Mouse (Mus musculus): ENCODE results near the gene Nfib. TPM values are rescaled to one million over a fixed set of nuclear protein-coding genes. Genes with fewer than 3 reads are reported as not detected.

Nfib gene
- polyA plus RNA-seq, 1 experiment, result 48.1 TPM

DNA sequence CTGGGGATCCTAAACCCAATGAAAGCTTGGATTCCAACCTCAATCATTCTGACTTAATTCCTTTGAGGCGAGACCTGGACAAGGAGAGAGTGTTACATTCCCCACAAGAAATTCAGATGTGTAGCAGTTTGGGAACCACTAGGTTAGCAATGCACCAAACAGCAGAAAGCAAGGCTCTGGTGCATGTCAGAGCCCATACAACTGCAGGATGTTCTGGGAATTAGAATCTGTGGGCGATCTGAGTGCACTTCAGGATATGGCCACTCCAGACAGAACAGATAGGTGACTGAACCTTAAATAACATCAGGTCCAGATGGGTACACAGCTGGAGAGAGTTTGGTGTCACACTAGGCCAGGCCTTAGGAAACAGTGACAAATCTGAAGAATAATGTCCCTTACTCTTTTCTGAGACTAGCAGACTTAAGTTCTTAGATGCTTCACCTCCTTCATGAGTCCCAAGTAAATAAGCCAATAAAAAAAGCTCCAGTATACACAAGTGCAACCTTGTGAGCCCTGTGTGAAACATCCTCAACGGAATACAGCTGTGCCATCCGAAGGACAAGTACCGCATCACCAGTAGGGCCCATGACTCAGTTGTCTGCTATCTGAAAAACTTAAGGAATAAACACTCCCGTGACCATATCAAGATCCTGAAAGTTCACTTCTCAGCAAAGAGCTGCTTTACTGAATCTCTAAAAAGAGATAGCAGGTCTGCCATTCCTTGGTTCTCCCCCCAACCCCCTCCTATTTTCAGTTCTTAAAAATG is 336.4 kb downstream of the Nfib start:
- Histone ChIP-seq H3K4me1 (ENCODE audit: control insufficient read depth, insufficient read depth, low read length) (peaks cover 5% of the 10 kb centered on the region), H3K4me3 (replicated peaks; ENCODE audit: extremely low read depth, low read depth, low read length) (no peak overlapping the region)
- DNase-seq, result no peak
- no peak for TF ChIP-seq POLR2A (IDR thresholded peaks at IDR 0.05; ENCODE audit: borderline replicate concordance, extremely low read depth, low read depth, low read length)
- no peak for TF ChIP-seq CTCF (IDR thresholded peaks at IDR 0.05; ENCODE audit: insufficient read depth, low read length)
- WGBS, result 71% methylated on average over 6 of the region's 6 CpGs

DNA sequence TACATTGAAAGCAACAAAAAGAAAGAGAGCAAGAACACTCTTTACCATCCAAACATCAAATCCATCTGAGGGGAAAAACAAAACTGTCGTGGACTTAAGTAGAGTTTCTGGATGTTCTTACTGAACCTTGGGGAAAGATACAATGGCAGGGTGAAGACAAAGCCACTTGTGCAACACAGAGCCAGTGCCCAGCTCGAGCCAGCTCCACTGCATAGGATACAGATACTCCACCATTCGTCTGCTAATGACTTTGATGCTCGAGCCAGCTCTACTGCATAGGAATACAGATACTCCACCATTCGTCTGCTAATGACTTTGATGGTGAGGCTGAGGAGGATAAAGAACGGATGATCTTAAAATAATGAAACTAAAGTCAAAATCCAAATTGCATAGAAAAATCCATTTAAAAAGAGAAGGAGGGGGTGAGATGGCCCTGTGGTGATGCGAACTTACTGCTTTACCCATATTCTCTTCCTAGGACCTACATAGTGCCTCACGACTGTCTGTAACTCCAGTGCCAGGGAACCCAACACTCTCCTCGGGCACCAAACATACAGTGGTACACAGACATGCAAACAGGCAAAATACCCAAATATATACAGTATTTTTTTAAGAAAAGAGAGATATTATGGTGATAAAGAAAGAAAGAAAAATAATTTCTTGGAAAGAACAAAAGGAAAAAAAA is 337.3 kb downstream of the Nfib start:
- TF ChIP-seq POLR2A (IDR thresholded peaks at IDR 0.05; ENCODE audit: borderline replicate concordance, extremely low read depth, low read depth, low read length) (no peak), CTCF (IDR thresholded peaks at IDR 0.05; ENCODE audit: insufficient read depth, low read length) (no peak)
- Histone ChIP-seq H3K4me1 (ENCODE audit: control insufficient read depth, insufficient read depth, low read length) (peaks cover 7% of the 10 kb centered on the region), H3K4me3 (replicated peaks; ENCODE audit: extremely low read depth, low read depth, low read length) (no peak overlapping the region)
- WGBS, result 71% methylated on average over 9 of the region's 9 CpGs
- no peak for DNase-seq

DNA sequence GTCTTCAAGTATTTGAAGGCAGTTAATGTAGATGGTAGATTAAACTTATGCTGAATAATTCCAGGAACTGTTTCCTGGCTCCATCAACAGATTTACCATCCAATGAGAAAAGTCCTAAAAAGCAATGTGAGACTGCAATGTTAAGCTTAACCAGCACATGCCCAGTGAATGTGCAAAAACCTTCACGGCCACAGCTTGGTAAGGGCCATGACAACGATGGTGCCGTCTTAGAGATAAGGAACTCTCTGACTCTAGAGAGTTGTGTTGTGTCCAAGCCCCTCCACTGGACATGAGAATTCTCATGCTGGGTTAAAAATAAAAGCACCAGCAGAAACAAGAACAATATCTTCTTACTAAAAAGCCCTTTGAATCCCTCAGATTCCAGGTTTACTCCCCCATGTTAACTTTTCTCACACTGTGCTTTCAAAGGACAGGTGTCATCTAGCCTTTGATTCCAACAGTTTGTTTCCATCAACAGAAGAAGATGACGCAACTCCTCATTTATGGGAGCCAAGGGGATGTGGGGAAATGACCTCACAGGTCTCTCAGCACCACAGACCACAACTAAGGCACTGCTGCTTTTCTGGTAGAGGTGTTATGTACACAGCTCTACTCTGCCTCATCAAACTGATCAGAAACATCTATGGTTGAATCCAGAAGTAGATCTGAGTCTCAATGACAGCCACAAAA is 340.7 kb downstream of the Nfib start:
- 37% methylated on average over 4 of the region's 4 CpGs for WGBS
- Histone ChIP-seq H3K4me3 (replicated peaks; ENCODE audit: extremely low read depth, low read depth, low read length) (no peak overlapping the region), H3K4me1 (ENCODE audit: control insufficient read depth, insufficient read depth, low read length) (peaks cover 22% of the 10 kb centered on the region)
- TF ChIP-seq POLR2A (IDR thresholded peaks at IDR 0.05; ENCODE audit: borderline replicate concordance, extremely low read depth, low read depth, low read length) (no peak), CTCF (IDR thresholded peaks at IDR 0.05; ENCODE audit: insufficient read depth, low read length) (no peak)
- no peak for DNase-seq

DNA sequence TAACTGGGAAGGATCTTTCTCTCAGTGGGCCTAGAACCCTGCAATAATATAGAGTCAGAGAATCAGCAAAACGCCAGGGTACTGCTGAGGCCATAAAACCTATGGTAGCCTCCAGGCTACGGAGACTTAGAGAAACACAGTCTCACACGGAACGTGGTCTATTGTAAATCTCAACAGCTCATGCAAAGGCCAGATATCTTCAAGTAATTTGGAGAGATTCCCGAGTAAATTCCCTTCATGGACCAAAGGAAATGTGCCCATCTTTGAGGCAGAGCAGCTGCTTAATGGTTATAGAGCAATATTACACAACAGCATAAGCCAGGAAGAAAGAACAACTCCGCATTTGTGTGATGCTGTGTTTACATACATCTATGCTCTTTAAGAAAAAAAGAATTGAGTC is 341.6 kb downstream of the Nfib start:
- no peak for DNase-seq
- peaks cover 27% of the 10 kb centered on the region for H3K4me1 ChIP-seq (ENCODE audit: control insufficient read depth, insufficient read depth, low read length)
- WGBS, result 44% methylated on average over 6 of the region's 6 CpGs
- H3K4me3 ChIP-seq (replicated peaks; ENCODE audit: extremely low read depth, low read depth, low read length), result no peak overlapping the region
- TF ChIP-seq CTCF (IDR thresholded peaks at IDR 0.05; ENCODE audit: insufficient read depth, low read length) (no peak), POLR2A (IDR thresholded peaks at IDR 0.05; ENCODE audit: borderline replicate concordance, extremely low read depth, low read depth, low read length) (no peak)

DNA sequence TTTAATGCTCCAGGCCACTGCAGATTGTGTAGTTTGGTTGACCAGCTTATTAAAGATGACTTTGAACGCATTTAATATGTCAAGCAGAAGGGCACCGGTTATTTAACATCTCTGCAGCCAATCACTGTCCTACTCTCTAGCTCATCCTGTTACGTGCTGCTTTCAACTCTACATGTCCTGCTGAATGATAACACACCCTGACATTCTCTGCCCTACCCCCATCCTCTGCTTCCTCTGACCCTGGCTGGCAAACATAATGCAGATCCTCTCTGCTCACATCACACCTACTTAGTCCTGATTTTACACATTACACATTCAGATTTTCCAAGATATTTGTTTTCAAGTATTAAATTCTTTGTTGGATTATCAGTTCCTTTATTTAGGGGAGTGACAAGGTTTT is 343.3 kb downstream of the Nfib start:
- no peak for DNase-seq
- WGBS, result 38% methylated on average over 3 of the region's 3 CpGs

DNA sequence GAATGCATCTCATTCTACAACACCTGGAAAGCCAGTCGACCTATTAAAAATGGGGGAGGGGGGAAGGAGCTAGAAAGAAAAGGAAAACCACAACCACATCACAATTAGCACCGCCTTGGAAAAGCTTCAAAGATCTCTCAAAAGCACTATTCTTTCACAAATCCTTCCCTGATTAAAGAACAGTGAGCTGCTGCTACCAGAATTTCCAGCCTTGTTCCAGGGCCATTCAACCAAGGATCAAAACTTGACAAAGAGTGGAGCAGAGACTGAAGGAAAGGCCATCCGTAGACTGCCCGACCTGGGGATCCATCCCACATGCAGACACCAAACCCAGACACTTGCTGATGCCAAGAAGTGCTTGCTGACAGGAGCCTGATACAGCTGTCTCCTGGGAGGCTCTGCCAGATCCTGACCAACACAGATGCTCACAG is 345.5 kb downstream of the Nfib start:
- Histone ChIP-seq H3K4me3 (replicated peaks; ENCODE audit: extremely low read depth, low read depth, low read length) (no peak overlapping the region), H3K4me1 (ENCODE audit: control insufficient read depth, insufficient read depth, low read length) (peaks cover 31% of the 10 kb centered on the region)
- WGBS, result 64% methylated on average over 4 of the region's 4 CpGs
- no peak for DNase-seq
- no peak for TF ChIP-seq CTCF (IDR thresholded peaks at IDR 0.05; ENCODE audit: insufficient read depth, low read length)
- TF ChIP-seq POLR2A (IDR thresholded peaks at IDR 0.05; ENCODE audit: borderline replicate concordance, extremely low read depth, low read depth, low read length), result no peak

More for the DNA sequence above, 343.3 kb downstream of the Nfib start:
- TF ChIP-seq CTCF (IDR thresholded peaks at IDR 0.05; ENCODE audit: insufficient read depth, low read length), result no peak
- TF ChIP-seq POLR2A (IDR thresholded peaks at IDR 0.05; ENCODE audit: borderline replicate concordance, extremely low read depth, low read depth, low read length), result no peak
- H3K4me1 ChIP-seq (ENCODE audit: control insufficient read depth, insufficient read depth, low read length), result peaks cover 31% of the 10 kb centered on the region
- H3K4me3 ChIP-seq (replicated peaks; ENCODE audit: extremely low read depth, low read depth, low read length), result no peak overlapping the region

DNA sequence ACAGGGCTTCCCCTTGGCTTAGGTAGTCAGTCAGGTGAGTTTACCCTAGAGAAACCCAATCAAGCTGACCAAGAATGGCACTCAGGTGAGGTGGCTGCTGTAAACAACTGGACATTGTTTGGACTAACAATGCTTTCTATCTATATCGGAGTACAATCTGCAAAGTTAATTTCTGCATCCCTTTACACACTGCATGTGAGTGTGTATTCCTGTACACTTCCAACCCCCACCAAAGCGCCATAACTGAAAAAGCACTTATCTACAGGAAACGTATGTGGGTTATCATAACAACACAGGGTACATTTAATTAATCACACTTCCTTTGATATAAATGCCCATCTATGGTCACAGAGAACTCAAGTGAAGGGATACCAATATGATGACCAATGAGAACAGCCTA is 346.4 kb downstream of the Nfib start:
- DNase-seq, result no peak
- no peak for TF ChIP-seq POLR2A (IDR thresholded peaks at IDR 0.05; ENCODE audit: borderline replicate concordance, extremely low read depth, low read depth, low read length)
- TF ChIP-seq CTCF (IDR thresholded peaks at IDR 0.05; ENCODE audit: insufficient read depth, low read length), result no peak
- 45% methylated on average over 3 of the region's 3 CpGs for WGBS

DNA sequence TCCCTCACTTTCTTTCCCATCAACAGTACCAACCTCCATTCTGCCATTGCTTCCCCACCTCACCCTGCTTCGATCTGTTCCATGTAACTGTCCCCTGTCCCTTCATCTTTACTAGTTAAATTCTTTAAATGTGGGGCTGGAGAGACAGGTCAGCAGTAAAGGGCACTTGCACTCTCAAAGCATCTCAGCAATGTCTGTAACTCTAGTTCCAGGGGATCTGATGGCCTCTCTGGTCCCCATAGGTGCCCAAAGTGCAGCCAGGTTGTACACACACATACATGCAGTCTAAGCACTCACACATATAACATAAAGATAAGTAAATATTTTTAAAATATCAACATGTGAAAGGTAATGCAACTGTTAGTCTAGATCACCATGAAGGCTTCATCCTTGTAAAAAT is 356.5 kb downstream of the Nfib start:
- no peak for DNase-seq
- no peak overlapping the region for H3K4me3 ChIP-seq (replicated peaks; ENCODE audit: extremely low read depth, low read depth, low read length)
- H3K4me1 ChIP-seq (ENCODE audit: control insufficient read depth, insufficient read depth, low read length), result peaks cover 13% of the 10 kb centered on the region
- TF ChIP-seq CTCF (IDR thresholded peaks at IDR 0.05; ENCODE audit: insufficient read depth, low read length) (no peak), POLR2A (IDR thresholded peaks at IDR 0.05; ENCODE audit: borderline replicate concordance, extremely low read depth, low read depth, low read length) (no peak)
- WGBS, result 91% methylated on average over 1 of the region's 1 CpGs

More for the DNA sequence above, 346.4 kb downstream of the Nfib start:
- Histone ChIP-seq H3K4me3 (replicated peaks; ENCODE audit: extremely low read depth, low read depth, low read length) (no peak overlapping the region), H3K4me1 (ENCODE audit: control insufficient read depth, insufficient read depth, low read length) (peaks cover 31% of the 10 kb centered on the region)

DNA sequence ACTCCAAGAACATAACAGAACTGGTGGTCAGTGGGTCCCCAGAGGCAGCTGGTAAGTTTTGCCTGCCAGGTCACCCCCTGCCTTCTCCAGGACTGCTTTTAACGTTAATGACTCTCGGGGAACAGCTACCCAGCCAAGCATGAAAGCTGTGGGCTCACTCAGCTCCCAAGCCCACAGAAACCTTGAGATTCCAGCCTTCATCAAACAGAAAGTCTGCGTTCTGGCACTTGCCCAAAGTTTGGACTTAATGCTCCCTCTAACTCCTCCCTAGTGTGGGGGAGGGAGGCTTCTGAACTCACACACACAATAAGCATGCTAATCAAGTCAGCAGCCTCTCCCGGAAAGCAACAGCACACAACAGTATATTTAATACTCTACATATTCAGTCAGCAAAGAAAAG is 360.8 kb downstream of the Nfib start:
- no peak for TF ChIP-seq CTCF (IDR thresholded peaks at IDR 0.05; ENCODE audit: insufficient read depth, low read length)
- peaks cover 13% of the 10 kb centered on the region for H3K4me1 ChIP-seq (ENCODE audit: control insufficient read depth, insufficient read depth, low read length)
- no peak overlapping the region for H3K4me3 ChIP-seq (replicated peaks; ENCODE audit: extremely low read depth, low read depth, low read length)
- 11% methylated on average over 4 of the region's 4 CpGs for whole genome bisulfite sequencing
- peak; percentile 46 for DNase-seq

All from lung, adult 2 months (tissue).